Mouse (Mus musculus) ES-Bruce4 (cell line): ENCODE measurements around the gene Gfer.

Source experiments
- CTCF ChIP-seq: IDR thresholded peaks from one replicate; pipeline ENCODE4 v1.8.1; 2011; ENCODE audit warnings: low read depth, low read length
- EP300 ChIP-seq: IDR thresholded peaks from 2 replicates; pipeline ENCODE4 v1.6.1; 2011; ENCODE audit warnings: low read depth, low read length; ENCODE audit not compliant: insufficient read depth
- POLR2A ChIP-seq: IDR thresholded peaks from one replicate; pipeline ENCODE4 v1.8.1; 2011; ENCODE audit warnings: low read length; ENCODE audit not compliant: insufficient read depth

GRCm38 (mm10) chr17:24677500-24678080 lies 18.4 kb downstream of the Gfer start:
- TF ChIP-seq CTCF: no peak
- TF ChIP-seq POLR2A: no peak
- TF ChIP-seq EP300: no peak
